Mouse (Mus musculus) mouse trophoblast stem cell (cell line): ENCODE data around the gene Zc3h12a.

ENCODE experiments used
- in situ Hi-C, 2 experiments: fragments of 300-500 bp; cut with MseI, MboI; formaldehyde crosslinking; loops; 2 replicates in 1 of 2; 3 replicates in 1 of 2; pipeline ENCODE4 v1.15.1; 2025

Zc3h12a gene

DNA sequence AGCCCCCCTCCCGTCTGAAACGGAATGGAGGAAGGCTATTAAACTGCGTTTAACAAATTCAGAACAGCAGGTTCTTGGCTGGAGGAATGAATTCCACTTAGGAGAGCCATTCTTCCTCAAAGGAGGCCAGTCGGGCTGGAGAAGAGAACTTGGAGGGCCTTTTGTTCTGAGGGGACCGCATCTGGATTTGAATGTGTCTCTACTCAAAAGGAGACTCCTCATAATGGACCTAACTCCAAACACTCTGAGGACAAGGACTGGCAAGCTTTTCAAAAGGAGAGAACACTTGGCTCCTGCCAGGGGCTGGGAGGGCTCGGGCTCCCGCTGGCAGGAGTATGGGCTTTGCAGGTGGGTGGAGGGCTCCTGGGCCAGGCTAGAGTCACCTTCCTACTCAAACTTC, 17.0 kb upstream of the Zc3h12a start:
- in situ Hi-C loops, result no loop called here

DNA sequence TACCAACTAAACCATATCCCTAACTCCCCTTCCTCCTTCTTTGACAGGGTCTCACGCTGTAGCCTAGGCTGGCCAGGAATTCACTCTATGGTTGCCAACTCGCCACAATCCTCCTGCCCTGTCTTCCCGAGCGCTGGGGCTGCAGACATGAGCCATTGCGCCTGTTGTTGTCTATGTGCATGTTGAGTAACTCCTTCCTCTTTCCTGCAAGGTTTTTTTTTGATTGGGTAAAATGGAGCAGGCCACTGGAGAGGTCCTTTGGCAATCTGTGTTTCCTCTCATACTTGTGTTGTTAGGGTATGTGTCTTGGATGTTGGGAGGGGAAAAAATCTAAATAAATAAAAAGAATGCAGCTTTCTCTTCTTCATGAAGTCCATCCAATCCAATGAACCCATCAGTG, 16.6 kb upstream of the Zc3h12a start:
- in situ Hi-C loops, result no loop called here

DNA sequence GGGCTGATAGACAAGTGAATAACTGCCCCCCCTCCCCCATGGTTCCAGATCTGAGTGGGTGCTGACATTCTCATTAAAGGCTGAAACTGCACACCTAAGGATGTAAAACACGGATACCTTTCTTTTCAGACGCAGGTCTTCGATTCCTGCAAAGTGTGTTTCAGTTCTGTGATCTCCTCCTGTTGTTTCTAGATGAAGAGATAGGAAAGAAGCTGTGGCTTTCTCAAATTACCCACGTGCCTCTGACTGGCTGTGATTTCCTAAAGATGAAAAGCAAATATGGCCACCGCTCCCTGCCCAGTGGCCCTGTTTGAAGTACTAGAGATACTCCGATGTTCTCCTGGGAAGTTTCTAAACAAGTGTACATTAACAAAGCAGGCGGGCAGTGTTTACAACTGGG, 10.7 kb upstream of the Zc3h12a start:
- in situ Hi-C loops, result no loop called here

DNA sequence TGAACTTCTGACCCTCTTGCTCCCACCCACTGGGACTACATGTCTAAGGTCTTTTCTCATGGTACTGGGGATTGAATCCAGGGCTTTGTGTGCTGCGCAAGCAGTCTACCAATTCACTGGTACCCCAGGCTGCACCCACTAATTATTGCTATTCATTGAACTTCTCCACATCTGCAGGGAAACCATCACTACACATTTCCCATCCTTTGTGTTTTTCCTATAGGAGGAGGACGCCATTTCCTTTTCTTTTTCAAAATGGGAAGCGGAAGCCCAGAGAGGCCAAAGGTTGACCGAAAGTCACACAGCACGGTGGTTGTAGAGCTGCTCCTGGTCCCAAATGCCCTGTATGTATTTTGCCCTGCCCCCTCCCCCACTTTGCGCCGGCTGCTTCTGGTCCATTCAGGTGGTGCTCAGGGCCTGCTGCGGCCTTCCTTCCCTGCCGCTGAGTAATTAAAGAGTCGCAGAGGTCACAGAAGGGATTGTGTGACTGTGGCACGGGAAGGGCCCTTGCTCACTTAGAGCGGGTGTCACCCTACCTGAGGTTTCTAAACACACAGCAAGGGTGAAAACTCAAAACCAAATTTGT, 8.8 kb upstream of the Zc3h12a start:
- in situ Hi-C loops, result no loop called here

DNA sequence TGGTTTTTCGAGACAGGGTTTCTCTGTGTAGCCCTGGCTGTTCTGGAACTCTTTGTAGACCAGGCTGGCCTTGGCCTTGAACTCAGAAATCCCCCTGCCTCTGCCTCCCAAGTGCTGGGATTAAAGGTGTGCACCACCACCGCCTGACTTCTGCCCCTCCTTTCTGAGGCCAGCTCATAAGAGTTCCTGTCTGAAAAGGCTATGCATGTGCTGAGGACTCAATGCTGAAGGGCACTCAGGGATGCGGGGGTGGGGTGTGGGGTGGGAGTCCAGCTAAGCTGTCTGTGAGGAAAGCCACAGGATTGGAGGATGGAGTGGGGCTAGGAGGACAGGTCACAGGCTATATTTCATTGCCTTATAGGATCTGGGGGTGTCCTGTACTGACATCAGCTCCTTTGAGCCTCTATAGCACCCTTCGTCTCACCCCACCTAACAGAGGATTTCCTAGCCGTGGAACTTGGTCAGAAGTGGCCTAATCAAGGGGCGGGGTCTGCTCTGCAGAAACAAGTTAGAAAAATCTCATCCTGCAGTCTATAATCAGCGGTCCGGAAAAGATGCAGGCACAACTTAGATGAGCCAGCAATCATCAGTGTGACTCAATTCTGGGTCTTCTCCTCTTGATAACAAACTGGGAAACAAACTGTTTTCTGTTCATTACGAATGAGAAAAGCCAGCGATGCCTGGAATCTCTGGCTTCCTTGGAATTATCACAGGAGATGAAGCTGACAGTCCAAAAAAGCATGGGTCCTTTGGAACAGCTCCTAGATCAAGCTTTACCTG, 7.6 kb upstream of the Zc3h12a start:
- in situ Hi-C loops, result no loop called here

DNA sequence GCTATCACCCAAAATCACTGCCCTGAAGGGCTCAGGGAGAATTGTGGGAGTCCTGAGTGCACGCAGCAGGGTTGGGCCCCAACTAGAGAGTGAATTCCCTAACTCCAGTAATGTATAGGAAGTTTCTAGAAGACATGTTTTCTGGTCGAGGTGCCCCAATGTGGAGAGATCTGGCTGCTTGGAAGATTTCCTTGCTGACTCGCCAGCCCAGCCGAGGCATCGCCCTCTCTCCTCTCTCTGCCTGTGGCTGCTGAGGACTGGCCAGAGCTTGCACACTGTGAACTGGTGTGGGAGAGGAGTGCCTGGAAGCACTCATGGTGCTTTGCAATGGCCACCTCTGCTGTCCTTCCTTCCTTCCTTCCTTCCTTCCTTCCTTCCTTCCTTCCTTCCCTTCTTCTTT, 7.0 kb upstream of the Zc3h12a start:
- in situ Hi-C loops, result no loop called here

DNA sequence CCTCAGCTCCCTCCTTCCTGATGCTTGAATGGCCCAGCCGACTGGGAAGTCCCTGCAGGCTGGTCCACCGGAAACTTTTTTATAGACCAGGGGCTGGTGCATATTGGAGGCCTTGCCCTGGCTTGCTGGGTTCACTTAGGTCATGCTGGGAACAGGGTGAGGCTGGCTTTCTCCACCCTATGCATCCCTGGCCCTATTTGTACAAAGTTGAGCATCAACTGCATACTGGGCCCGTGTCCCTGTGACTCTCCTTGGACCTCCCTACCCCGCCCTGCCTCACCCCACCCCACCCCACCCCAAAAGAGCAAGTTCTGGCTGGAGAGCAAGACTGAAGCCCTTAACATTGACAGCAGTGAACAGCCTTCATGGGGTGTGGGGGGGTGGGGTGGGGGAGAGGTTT, 6.6 kb upstream of the Zc3h12a start:
- in situ Hi-C loops, result no loop called here

DNA sequence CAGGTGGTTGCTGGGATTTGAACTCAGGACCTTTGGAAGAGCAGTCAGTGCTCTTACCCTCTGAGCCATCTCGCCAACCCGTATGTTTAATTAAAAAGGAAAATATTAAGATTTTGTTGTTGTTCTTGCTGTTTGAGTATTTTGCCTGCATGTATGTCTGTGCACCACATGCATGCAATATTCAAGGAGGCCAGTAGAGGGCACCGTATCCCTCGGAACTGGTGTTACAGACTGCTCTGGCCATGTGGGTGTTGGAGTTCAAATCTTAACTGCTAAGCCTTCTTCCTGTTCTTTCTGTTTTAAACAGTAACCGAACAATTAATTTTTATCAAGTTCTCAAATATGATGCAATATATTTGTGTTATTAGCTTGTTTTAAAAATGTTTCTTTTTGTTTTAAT, 4.8 kb upstream of the Zc3h12a start:
- in situ Hi-C loops, result no loop called here

DNA sequence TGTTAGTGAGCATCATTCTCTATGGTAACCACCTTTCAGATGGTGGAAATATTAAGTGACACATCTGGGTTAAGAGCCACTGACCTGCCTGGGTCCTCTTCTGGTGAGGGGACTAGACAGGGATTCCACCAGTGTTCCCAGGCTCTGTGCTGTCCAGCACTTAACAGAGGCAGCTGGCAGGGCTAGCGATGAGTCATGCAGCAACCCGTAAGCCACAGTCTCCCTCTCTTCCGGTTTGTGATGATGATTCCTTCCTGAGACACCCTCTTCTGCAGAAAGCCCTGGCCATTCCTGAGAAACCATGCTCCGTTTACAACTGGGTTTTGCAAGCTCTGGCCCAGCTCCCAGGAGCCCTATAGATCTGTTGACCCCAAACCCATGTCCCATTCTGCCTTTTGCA, 3.9 kb upstream of the Zc3h12a start:
- in situ Hi-C loops, result no loop called here

DNA sequence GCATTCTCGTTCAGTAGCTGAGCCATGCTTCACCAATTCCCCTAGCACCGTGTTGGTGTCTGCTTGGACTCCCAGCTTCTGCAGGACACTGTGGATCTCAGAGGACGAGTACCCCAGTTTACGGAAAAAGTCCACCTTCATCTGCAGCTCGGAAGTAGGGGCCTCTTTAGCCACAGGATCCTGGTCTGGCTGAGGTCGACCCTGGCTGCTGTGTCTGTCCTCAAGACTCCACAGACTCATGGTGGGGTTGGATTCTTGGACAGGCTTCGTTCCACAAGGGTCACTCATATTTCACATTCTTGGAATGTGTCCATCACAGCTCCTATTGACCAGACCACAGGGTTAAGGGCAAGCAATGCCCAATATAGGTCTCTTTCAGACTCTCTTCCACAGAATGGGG, 879 bp downstream of the Zc3h12a start:
- in situ Hi-C loops, result no loop called here

DNA sequence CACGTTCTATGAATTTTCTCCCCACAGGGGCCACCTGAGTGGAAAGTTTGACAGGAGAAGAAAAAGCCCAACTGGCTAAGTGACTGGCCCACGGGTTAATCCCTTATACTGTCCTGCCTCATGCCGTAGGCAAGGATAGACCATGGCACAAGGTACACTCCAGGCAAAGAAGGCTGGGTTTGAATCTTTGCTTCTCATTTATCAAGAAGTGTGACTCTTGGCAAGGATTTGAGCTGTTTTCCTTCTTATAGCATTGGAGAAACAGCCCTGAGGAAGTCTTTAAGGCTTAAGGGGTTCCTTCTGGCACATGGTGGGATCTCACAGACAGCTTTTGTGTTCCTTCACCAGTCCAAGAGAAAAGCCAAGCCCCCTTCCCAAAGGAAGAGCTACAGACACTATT, 1.5 kb downstream of the Zc3h12a start:
- in situ Hi-C loops, result no loop called here

DNA sequence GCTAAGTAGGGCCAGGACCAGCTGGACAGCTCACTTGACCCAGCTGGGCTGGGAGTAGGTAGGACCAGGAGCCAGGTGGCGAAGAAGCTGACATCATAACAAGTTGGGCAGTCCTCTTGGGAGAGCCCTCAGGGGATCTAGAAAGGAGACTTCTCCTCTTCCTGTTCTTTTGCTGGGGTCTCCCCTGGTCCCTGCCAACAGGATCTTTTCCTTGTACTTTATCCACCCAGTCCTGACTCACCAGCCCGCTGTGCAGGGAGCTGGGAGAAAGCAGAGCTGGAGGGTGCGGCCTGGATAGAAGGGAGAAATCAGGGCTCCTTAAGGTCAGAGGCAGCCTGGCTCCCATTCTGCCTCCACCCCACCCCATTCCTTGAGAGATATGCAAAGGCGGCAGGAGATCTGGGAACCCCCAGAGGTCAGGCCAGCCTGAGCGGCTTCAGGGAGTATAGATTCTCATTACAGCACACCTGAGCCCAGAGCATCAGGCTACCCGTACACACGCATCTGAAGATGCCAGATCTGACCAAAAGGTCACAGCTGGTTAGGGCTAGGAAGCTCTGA, 2.2 kb downstream of the Zc3h12a start:
- in situ Hi-C loops, result no loop called here

DNA sequence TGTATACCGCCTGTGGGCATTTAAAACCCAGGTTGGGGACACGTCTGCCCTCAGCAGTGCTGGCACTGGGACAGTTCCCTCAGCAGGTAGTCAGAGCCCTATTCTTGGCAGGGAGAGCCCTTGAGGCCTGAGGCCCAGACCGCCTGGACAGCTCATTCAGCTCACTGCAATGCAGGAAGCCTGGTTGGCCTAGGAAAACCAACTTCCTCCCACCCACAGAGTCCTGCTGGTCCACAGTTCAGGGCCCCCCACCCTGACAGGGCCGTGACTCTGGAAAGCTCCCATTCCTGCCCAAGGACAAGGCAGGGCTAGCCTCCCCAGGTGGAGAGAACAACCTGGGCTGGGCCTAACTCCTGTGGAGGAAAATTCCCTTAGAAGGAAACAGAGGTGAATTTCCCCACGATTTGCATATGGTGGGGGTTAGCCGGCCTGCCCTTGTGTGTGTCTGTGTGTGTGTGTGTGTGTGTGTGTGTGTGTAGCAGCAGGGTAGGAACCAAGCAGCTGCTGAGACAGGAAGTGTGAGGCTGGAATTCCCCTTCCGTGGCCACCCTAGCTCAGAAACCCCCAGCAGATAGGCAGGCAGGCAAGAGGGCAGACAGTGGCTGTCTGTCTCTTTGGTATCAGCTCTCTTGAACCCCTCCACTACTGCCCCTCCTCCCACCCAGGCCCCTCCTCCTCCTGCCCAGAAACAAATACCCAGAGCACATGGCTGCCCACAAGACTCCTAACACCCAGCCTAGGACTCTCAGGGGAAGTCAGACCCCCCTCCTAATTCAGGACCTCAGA, 3.0 kb downstream of the Zc3h12a start:
- in situ Hi-C loops, result no loop called here

DNA sequence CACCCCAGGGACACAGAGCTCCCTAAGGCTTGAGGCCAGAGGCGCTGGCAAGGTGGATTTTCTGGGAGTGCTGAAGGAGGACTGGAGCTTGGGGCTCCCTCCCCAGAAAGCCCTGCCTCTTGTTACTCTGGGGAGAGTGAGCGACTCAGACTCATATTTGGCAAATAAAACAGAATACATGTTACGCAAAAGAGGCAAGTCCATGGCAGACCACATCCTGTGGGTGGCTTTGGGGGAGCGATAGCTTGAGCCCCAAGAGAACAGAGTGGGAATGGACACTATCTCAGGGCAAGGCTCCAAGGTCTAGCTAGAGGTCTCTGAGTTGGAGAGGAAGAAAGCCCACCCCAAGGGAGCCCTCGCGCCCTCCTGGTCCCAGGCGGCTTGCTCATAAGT, 4.4 kb downstream of the Zc3h12a start:
- in situ Hi-C loops, result no loop called here

DNA sequence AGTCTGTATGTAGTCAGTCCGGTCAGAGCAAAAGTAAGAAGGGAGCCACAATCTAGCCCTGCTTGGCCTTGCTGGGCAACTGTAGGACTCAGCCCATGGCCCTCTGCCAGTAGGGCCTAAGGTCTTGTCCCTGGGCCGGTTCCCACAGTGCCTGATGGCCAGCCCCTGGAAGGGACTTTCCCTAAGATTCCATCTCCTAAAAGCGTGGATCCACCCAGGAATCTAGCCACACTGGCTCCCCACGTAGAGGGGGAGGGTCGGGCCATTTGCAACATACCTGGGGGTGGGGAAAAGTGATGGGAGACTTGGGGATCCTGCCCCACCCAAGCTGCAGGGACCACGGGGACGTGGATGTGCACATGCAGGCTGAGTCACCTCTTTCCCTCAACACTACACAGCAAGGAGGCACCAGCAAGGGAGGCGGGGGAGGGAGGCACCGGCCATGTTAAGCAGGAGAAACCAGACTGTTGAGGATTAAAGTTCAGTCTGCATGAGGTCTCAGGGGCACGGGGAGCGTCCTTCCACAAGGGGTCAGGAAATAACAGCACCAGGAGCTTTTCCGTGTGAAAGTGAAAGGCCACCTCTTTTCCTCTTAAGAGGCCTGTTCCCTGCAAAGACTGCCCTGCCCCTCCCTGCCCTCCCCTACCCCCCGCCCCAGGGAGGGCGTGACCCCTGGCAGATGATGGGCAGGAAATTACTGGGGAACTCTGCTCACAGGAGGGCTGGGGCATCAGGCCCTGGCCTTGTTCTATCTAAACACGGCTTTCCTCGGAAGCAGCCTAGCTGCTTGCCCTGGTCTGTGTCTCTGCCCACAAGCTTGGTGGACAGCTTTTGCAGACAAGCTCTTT, 5.0 kb downstream of the Zc3h12a start:
- in situ Hi-C loops, result no loop called here

DNA sequence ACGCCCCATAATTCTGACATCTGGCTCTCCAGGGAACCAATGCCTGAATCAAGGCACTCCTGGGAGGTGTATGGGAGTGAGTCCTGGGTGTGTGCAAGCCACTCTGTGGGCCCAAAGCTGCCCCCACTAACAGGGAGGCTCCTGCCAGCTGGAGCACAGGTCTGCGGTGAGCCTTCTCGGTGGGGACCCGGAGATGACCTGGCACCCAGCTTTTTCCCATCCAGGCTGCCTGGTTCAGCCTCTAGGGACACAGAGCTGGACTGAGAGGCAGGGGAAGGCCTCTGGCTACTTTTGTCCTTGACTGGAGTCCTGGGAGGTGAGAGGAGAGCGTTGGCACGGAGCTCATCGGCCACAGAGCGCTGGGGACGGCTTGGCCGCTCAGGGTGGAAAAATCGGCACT, 7.9 kb downstream of the Zc3h12a start:
- in situ Hi-C loops, result no loop called here

DNA sequence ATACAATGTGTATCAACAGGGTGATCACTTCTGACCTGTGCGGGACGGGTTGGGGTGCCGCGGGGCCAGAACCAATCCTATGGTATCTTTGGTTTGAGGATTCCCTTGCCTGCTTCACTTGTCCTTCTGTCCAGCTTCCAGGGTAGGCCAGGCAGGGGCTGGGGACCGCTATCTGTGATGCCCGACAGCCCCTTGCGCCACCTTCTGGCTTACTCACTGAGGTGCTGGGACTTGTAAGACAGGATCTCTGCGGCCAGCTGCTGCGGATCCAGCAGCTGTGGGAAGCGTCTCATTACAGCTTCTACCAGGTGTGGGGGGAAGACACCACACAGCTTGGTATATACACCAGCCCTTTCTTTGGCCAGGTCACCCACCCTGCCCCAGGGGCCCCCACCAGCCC, 8.6 kb downstream of the Zc3h12a start:
- in situ Hi-C loops, result no loop called here

DNA sequence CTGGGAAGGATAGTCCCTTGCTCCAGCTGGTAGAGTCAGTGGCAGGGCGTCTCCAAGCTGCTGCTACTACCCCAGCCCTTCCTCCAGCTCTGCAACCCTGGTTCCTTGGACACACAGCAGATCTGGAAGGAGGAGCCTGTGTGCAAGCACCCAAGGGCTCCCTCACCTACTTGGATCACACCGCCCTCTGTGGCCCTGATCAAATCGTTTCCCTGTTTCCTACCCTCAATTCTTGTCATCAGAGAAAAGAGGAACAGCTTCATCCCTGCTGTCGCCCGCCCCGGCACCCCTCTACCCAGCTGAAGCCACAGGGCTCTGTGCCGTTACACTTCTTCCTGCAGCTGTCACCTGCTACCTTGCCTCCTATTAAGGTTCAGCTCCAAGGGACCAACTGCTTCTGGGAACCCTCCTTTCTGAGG, 9.7 kb downstream of the Zc3h12a start:
- in situ Hi-C loops, result no loop called here

DNA sequence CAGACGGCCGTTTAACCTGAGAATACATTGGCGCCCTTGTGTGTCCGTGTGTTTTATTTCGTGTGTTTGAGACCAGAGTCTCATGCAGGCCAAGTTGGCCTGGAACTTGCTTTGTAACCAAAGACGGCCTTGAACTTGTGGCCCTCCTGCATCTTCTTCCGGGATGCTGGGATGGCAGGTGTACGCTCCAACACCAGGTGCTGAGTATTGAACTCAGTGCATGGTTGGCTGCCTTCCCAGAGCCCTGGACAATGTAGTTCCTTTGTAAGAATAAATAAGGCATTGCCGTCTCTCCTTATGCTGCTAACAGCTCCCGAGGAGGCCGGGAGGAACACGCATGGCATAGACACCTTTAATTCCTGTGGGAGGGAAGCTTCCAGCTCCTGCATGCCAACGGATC, 10.7 kb downstream of the Zc3h12a start:
- in situ Hi-C loops, result no loop called here

DNA sequence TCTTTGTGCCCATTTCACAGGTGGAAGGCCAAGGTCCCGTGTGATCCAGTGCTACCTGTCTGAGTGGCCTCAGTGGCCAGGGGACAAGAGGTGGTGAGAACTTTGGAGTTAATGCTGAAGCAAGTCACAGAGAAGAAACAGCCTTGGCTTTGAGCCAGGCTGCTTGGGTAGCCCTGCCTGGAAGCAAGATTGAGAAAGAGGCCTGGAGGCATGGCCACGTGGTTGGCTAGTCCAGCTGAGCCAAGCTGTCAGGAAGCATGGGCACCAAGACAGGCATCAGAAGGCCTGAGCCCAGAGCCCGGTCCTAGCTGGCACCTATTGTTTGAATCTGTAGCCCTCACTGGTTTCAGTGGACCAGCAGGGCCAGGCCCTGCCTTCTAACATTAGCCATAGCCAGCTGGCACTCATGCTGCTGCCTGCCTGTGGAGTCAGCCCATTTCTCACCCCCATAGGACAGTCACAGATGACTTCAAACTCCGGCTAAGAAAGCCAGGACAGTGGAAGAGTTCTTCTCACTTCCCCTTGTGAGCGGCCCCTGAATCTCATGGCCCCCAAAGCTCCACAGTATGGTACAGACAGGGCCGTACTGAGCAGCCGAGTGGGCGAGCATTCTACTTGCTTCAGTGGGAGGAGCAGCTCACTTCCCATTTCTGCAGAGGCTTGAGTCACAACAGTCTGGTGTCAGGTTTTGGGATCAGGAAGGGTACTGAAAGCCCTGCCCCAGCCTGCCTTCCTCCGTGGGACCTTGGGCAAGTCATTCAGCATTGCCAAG, 11.4 kb downstream of the Zc3h12a start:
- in situ Hi-C loops, result no loop called here

DNA sequence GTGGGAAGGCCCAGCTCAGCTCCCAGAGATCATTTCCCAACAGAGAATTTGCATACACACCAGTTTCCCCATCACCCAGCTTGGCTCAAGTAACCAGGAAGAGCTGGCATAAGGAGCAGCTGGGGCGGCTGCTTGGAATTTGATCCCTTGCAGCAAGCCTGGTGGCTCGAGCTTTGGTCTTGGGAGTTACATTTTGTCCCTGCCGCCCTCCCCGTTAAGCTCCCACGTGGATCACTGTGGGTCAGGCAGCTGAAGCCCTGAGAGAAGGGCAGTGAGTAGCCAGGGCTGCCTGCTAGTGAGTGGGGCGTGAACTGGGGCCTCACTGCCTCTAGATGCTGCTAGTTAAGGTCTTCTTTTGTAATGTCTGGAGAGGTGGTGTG, 11.9 kb downstream of the Zc3h12a start:
- in situ Hi-C loops, result no loop called here
